Mouse (Mus musculus) MEL (cell line): Measurements from ENCODE around the gene Aplp2. TPM values are rescaled to one million over a fixed set of nuclear protein-coding genes. Genes with fewer than 3 reads are reported as not detected.

Source experiments
- DNase-seq: peaks from one replicate; pipeline ENCODE4 v3.0.0; 2011; ENCODE audit warnings: low read depth, low spot score
- H3K27ac ChIP-seq: 2 replicates; pipeline ENCODE4 v1.5.1; 2012; ENCODE audit warnings: low read depth, mild to moderate bottlenecking, control low read depth, low read length, moderate library complexity; ENCODE audit not compliant: control insufficient read depth
- H3K27me3 ChIP-seq, 2 experiments: fragments of 150-350 bp in 1 of 2; sonication (generic) in 1 of 2; 2 replicates each; pipeline ENCODE4 v1.6.1; 2012; ENCODE audit warnings: low read length in 2 of 2, mild to moderate bottlenecking in 2 of 2, improper control_type of control experiment in 1 of 2, moderate library complexity in 1 of 2; ENCODE audit not compliant: insufficient read depth in 2 of 2, control insufficient read depth in 1 of 2
- H3K36me3 ChIP-seq, 2 experiments: 2 replicates each; pipeline ENCODE4 v1.6.1; 2012 to 2014; ENCODE audit warnings: low read length in 2 of 2, improper control_type of control experiment in 1 of 2, inconsistent platforms in 1 of 2, mild to moderate bottlenecking in 1 of 2; ENCODE audit not compliant: insufficient read depth in 2 of 2, control insufficient read depth in 1 of 2
- H3K4me1 ChIP-seq, 2 experiments: fragments of 150-350 bp in 1 of 2; sonication (generic) in 1 of 2; 2 replicates each; pipeline ENCODE4 v1.6.1; 2012; ENCODE audit warnings: low read length in 2 of 2, improper control_type of control experiment in 1 of 2, mild to moderate bottlenecking in 1 of 2; ENCODE audit not compliant: insufficient read depth in 2 of 2, control insufficient read depth in 1 of 2
- H3K4me3 ChIP-seq, 2 experiments: fragments of 150-350 bp in 1 of 2; sonication (generic) in 1 of 2; 2 replicates each; pipeline ENCODE4 v1.5.1; 2012; ENCODE audit warnings: low read depth in 2 of 2, low read length in 2 of 2, mild to moderate bottlenecking in 2 of 2, moderate library complexity in 2 of 2, control low read depth in 1 of 2, improper control_type of control experiment in 1 of 2; ENCODE audit not compliant: control insufficient read depth in 1 of 2, insufficient read depth in 1 of 2
- H3K79me2 ChIP-seq: 2 replicates; pipeline ENCODE4 v1.6.1; 2012; ENCODE audit warnings: mild to moderate bottlenecking, low read length, moderate library complexity; ENCODE audit not compliant: control insufficient read depth, poor library complexity, insufficient read depth
- H3K9ac ChIP-seq: 2 replicates; pipeline ENCODE4 v1.6.1; 2012; ENCODE audit warnings: low read depth, mild to moderate bottlenecking, control low read depth, low read length, moderate library complexity; ENCODE audit not compliant: control insufficient read depth, poor library complexity, severe bottlenecking
- H3K9me3 ChIP-seq: fragments of 150-350 bp; sonication (generic); replicated peaks from 2 replicates; pipeline ENCODE4 v1.6.1; 2012; ENCODE audit warnings: mild to moderate bottlenecking, low read length, improper control_type of control experiment, moderate library complexity; ENCODE audit not compliant: insufficient read depth
- CHD2 ChIP-seq: IDR thresholded peaks from 2 replicates; pipeline ENCODE4 v1.6.1; 2011; ENCODE audit warnings: low read length, improper control_type of control experiment
- EP300 ChIP-seq, 2 experiments: IDR thresholded peaks; 2 replicates each; pipeline ENCODE4 v1.6.1; 2011; ENCODE audit warnings: improper control_type of control experiment in 2 of 2, low read length in 2 of 2, low read depth in 1 of 2, mild to moderate bottlenecking in 1 of 2
- ETS1 ChIP-seq: IDR thresholded peaks from 2 replicates; pipeline ENCODE4 v1.6.1; 2012; ENCODE audit warnings: low read depth, mild to moderate bottlenecking, inconsistent platforms, low read length, improper control_type of control experiment, moderate library complexity
- GABPA ChIP-seq: IDR thresholded peaks from 2 replicates; pipeline ENCODE4 v1.6.1; 2012; ENCODE audit warnings: low read depth, mild to moderate bottlenecking, inconsistent platforms, low read length, improper control_type of control experiment, moderate library complexity
- GATA1 ChIP-seq: IDR thresholded peaks from 2 replicates; pipeline ENCODE4 v1.6.1; 2011; ENCODE audit warnings: low read depth, low read length, improper control_type of control experiment
- HCFC1 ChIP-seq: IDR thresholded peaks from 2 replicates; pipeline ENCODE4 v1.6.1; 2012; ENCODE audit warnings: low read depth, mild to moderate bottlenecking, inconsistent platforms, low read length, improper control_type of control experiment, moderate library complexity
- JUND ChIP-seq: IDR thresholded peaks from 2 replicates; pipeline ENCODE4 v1.6.1; 2011; ENCODE audit warnings: low read depth, mild to moderate bottlenecking, improper control_type of control experiment, low read length
- MAX ChIP-seq: IDR thresholded peaks from 2 replicates; pipeline ENCODE4 v1.6.1; 2011; ENCODE audit warnings: low read length, improper control_type of control experiment
- MAZ ChIP-seq: IDR thresholded peaks from 2 replicates; pipeline ENCODE4 v1.6.1; 2012; ENCODE audit warnings: low read depth, mild to moderate bottlenecking, inconsistent platforms, low read length, improper control_type of control experiment
- MEF2A ChIP-seq: IDR thresholded peaks from 2 replicates; pipeline ENCODE4 v1.6.1; 2014; ENCODE audit warnings: low read depth, mild to moderate bottlenecking, inconsistent platforms, low read length, improper control_type of control experiment; ENCODE audit not compliant: poor library complexity, insufficient replicate concordance, severe bottlenecking; ENCODE audit errors: extremely low read depth
- MYC ChIP-seq: IDR thresholded peaks from 2 replicates; pipeline ENCODE4 v1.6.1; 2011; ENCODE audit warnings: low read depth, mild to moderate bottlenecking, low read length, improper control_type of control experiment, moderate library complexity
- NELFE ChIP-seq: IDR thresholded peaks from 2 replicates; pipeline ENCODE4 v1.6.1; 2011; ENCODE audit warnings: low read depth, low read length, improper control_type of control experiment
- NRF1 ChIP-seq: IDR thresholded peaks from 2 replicates; pipeline ENCODE4 v1.6.1; 2014; ENCODE audit warnings: low read depth, mild to moderate bottlenecking, inconsistent platforms, low read length, improper control_type of control experiment, moderate library complexity; ENCODE audit not compliant: poor library complexity, insufficient read depth, severe bottlenecking
- POLR2AphosphoS5 ChIP-seq: IDR thresholded peaks from 2 replicates; pipeline ENCODE4 v1.6.1; 2012; ENCODE audit warnings: low read depth, borderline replicate concordance, mild to moderate bottlenecking, inconsistent platforms, low read length, moderate library complexity, mixed read lengths
- RAD21 ChIP-seq: IDR thresholded peaks from 2 replicates; pipeline ENCODE4 v1.6.1; 2011; ENCODE audit warnings: mild to moderate bottlenecking, low read depth, low read length, improper control_type of control experiment
- SMC3 ChIP-seq: IDR thresholded peaks from 2 replicates; pipeline ENCODE4 v1.6.1; 2011; ENCODE audit warnings: low read depth, low read length, improper control_type of control experiment
- TBP ChIP-seq: IDR thresholded peaks from 2 replicates; pipeline ENCODE4 v1.8.0; 2011; ENCODE audit warnings: low read depth, low read length, improper control_type of control experiment
- USF2 ChIP-seq, 2 experiments: IDR thresholded peaks; 2 replicates each; pipeline ENCODE4 v1.6.1; 2011 to 2012; ENCODE audit warnings: improper control_type of control experiment in 2 of 2, low read length in 2 of 2, borderline replicate concordance in 1 of 2, inconsistent platforms in 1 of 2, low read depth in 1 of 2, mild to moderate bottlenecking in 1 of 2; ENCODE audit not compliant: insufficient read depth in 1 of 2
- ZKSCAN1 ChIP-seq: IDR thresholded peaks from 2 replicates; pipeline ENCODE4 v1.6.1; 2012; ENCODE audit warnings: low read depth, mild to moderate bottlenecking, inconsistent platforms, low read length, improper control_type of control experiment, moderate library complexity
- ZNF384 ChIP-seq: IDR thresholded peaks from 2 replicates; pipeline ENCODE4 v1.6.1; 2012; ENCODE audit warnings: low read depth, mild to moderate bottlenecking, inconsistent platforms, low read length, improper control_type of control experiment
- polyA plus RNA-seq, 2 experiments: library from polyadenylated mRNA; stranded (reverse) in 1 of 2; unstranded in 1 of 2; fragments of >175 nt in 1 of 2; fragments of >200 nt in 1 of 2; gene quantifications; 2 replicates each; pipeline versions ENCODE4 v1.2.1 to v1.2.4; 2012; ENCODE audit warnings: low replicate concordance in 2 of 2, low read depth in 1 of 2; ENCODE audit not compliant: insufficient read length in 2 of 2, insufficient read depth in 1 of 2, missing spikeins in 1 of 2
- total RNA-seq: library from RNA; depleted of rRNA; stranded (reverse); fragments of 300-350 nt; gene quantifications from 2 replicates; pipeline ENCODE4 v1.2.3, GENCODE M21; 2012

Gene Aplp2
- total and polyA plus RNA-seq, 3 experiments = 37.6 to 60.6 TPM; not detected in 1

- TF ChIP-seq EP300 (IDR thresholded peaks at IDR 0.05; ENCODE audit: low read depth in 1 of 2, low read length in 2 of 2) (0 out of 4 replicates have a peak, but pooled peaks of 1 of the 2 experiments have one; percentile 17), MYC (no peak), USF2 (IDR thresholded peaks at IDR 0.05; ENCODE audit: borderline replicate concordance in 1 of 2, insufficient read depth in 1 of 2, low read depth in 1 of 2, low read length in 2 of 2) (no peak), SMC3 (no peak), NRF1 (no peak), MAZ (no peak), ZNF384 (peak; percentile 58; the same call in 1 of the 2 replicates), POLR2AphosphoS5 (no peak), RAD21 (no peak), TBP (no peak), NELFE (no peak), JUND (no peak), MEF2A (no peak), ZKSCAN1 (no peak), GABPA (no peak), GATA1 (no peak), CHD2 (no peak)
- TF ChIP-seq, all 39 proteins: peak for 7
Observed at GRCm38 (mm10) chr9:31243939-31244333, 32.3 kb upstream of the Aplp2 start (continued).

- Histone ChIP-seq H3K79me2 (no peaks in the 10 kb centered on the region), H3K4me1 (peaks cover 2 to 4% of the 10 kb centered on the region in 2 experiments; a peak in 2 of 4 replicates), H3K27ac (0 out of 2 replicates have a peak overlapping the region, but pooled peaks have one; percentile 6), H3K36me3 (peaks cover 0 to 7% of the 10 kb centered on the region in 2 experiments; a peak in 2 of 4 replicates), H3K4me3 (peak overlapping the region; percentile 59 to 62), H3K9ac (peak overlapping the region; percentile 59), H3K9me3 (no peaks in the 10 kb centered on the region), H3K27me3 (no peaks in the 10 kb centered on the region)
- TF ChIP-seq GATA1 = 0 out of 2 replicates have a peak, but pooled peaks have one; percentile 26
- TF ChIP-seq ETS1 = no peak
- no peak for TF ChIP-seq MAX
- no peak for TF ChIP-seq TBP
- no peak for TF ChIP-seq MYC
- 0 out of 2 replicates have a peak, but pooled peaks have one; percentile 25 for TF ChIP-seq HCFC1
- DNase-seq = peak; percentile 75
Observed at GRCm38 (mm10) chr9:31243306-31243938, 31.8 kb upstream of the Aplp2 start.
